Mouse (Mus musculus) liver, postnatal 0 days (tissue): ENCODE data around the gene Plekho2. TPM values are rescaled to one million over a fixed set of nuclear protein-coding genes. Genes with fewer than 3 reads are reported as not detected.

Experiments
- ATAC-seq: fragments of 200-750 bp; cut with Nextera tagmentation; 2 replicates; pipeline ENCODE4 v1.8.0; 2017; ENCODE audit warnings: mild to moderate bottlenecking, moderate library complexity
- DNase-seq: peaks from one replicate; pipeline ENCODE4 v3.0.0-alpha.2; 2016
- H3K27ac ChIP-seq: fragments of 300-500 bp; sonication (generic); 2 replicates; pipeline ENCODE4 v1.5.1; 2014; ENCODE audit warnings: antibody characterized with exemption, moderate library complexity, mild to moderate bottlenecking, low read depth
- H3K27me3 ChIP-seq: fragments of 300-500 bp; sonication (generic); 2 replicates; pipeline ENCODE4 v1.6.1; 2014; ENCODE audit warnings: low read length, control low read depth, mixed read lengths; ENCODE audit not compliant: insufficient read depth
- H3K36me3 ChIP-seq: fragments of 300-500 bp; sonication (generic); replicated peaks from 2 replicates; pipeline ENCODE4 v1.6.1; 2014; ENCODE audit warnings: mild to moderate bottlenecking, control low read depth, low read length, moderate library complexity, mixed read lengths; ENCODE audit not compliant: insufficient read depth
- H3K4me1 ChIP-seq: fragments of 300-500 bp; sonication (generic); 2 replicates; pipeline ENCODE4 v1.6.1; 2014; ENCODE audit warnings: antibody characterized with exemption, mild to moderate bottlenecking, control low read depth; ENCODE audit not compliant: insufficient read depth
- H3K4me2 ChIP-seq: fragments of 300-500 bp; sonication (generic); 2 replicates; pipeline ENCODE4 v1.6.1; 2014; ENCODE audit warnings: low read depth, mild to moderate bottlenecking, low read length, moderate library complexity, mixed read lengths
- H3K4me3 ChIP-seq: fragments of 300-500 bp; sonication (generic); 2 replicates; pipeline ENCODE4 v1.5.1; 2014; ENCODE audit warnings: low read depth, low read length
- H3K9ac ChIP-seq: fragments of 300-500 bp; sonication (generic); replicated peaks from 2 replicates; pipeline ENCODE4 v1.6.1; 2014; ENCODE audit warnings: mild to moderate bottlenecking, moderate library complexity
- H3K9me3 ChIP-seq: fragments of 300-500 bp; sonication (generic); 2 replicates; pipeline ENCODE4 v1.6.1; 2016; ENCODE audit warnings: mild to moderate bottlenecking, control low read depth, low read length, mixed read lengths
- CTCF ChIP-seq: sonication (generic); IDR thresholded peaks from 2 replicates; pipeline ENCODE4 v1.5.1; 2016; ENCODE audit warnings: antibody characterized with exemption, low read depth
- EP300 ChIP-seq: IDR thresholded peaks from 2 replicates; pipeline ENCODE4 v1.6.1; 2016; ENCODE audit warnings: antibody characterized with exemption, low read depth, mild to moderate bottlenecking
- WGBS: fragments of 180-500 bp; shearing (Covaris S2); extraction: QIAGEN DNeasy Blood & Tissue Kit; methylation state at CpG from one replicate; pipeline ENCODE4 v1.1.7; 2014; ENCODE audit not compliant: insufficient replicate concordance; 5-methylcytosine and 5-hydroxymethylcytosine counted together
- polyA plus RNA-seq: library from polyadenylated mRNA; unstranded; fragments of >200 nt; fragmentation: Nextera tagmentation; extraction: Ambion mirVana; gene quantifications from 2 replicates; pipeline ENCODE4 v1.2.1, GENCODE M21; 2015

Gene Plekho2
- polyA plus RNA-seq, 1 experiment from 2014 or later: 14.5 TPM

GRCm38 (mm10) chr9:65558806-65559205, 21.0 kb downstream of the Plekho2 start:
- TF ChIP-seq CTCF (no peak), EP300 (no peak)
- H3K9me3 ChIP-seq: no peaks in the 10 kb centered on the region
- H3K4me1 ChIP-seq: peaks cover 42% of the 10 kb centered on the region
- peaks cover 94% of the 10 kb centered on the region for H3K36me3 ChIP-seq
- H3K27me3 ChIP-seq: no peaks in the 10 kb centered on the region
- H3K4me3 ChIP-seq: no peak overlapping the region
- DNase-seq: no peak
- ATAC-seq: no peak
- no peak overlapping the region for H3K4me2 ChIP-seq
- WGBS: 96% methylated on average over 6 of the region's 6 CpGs
- H3K27ac ChIP-seq: no peak overlapping the region
- H3K9ac ChIP-seq: no peak overlapping the region

GRCm38 (mm10) chr9:65556979-65557378, 22.9 kb downstream of the Plekho2 start:
- Histone ChIP-seq H3K9ac (0 out of 2 replicates have a peak overlapping the region, but pooled peaks have one; percentile 16), H3K27ac (peak overlapping the region; percentile 29; the same call in 1 of the 2 replicates), H3K36me3 (peaks cover 85% of the 10 kb centered on the region), H3K4me1 (peaks cover 55% of the 10 kb centered on the region), H3K27me3 (no peaks in the 10 kb centered on the region), H3K9me3 (no peaks in the 10 kb centered on the region), H3K4me2 (no peak overlapping the region), H3K4me3 (no peak overlapping the region)
- 87% methylated on average over 5 of the region's 5 CpGs for WGBS
- no peak for TF ChIP-seq CTCF
- TF ChIP-seq EP300: no peak
- ATAC-seq: no peak
- no peak for DNase-seq

- Histone ChIP-seq H3K4me3 (no peak overlapping the region), H3K36me3 (peaks cover 79% of the 10 kb centered on the region), H3K9ac (no peak overlapping the region), H3K4me1 (peaks cover 53% of the 10 kb centered on the region), H3K4me2 (no peak overlapping the region), H3K27me3 (no peaks in the 10 kb centered on the region), H3K9me3 (no peaks in the 10 kb centered on the region), H3K27ac (no peak overlapping the region; the same call in 1 of the 2 replicates)
- TF ChIP-seq EP300: no peak
- no peak for TF ChIP-seq CTCF
- ATAC-seq (no peak), DNase-seq (no peak)
- WGBS: 90% methylated on average over 8 of the region's 8 CpGs
These were observed 23.5 kb downstream of the Plekho2 start for GRCm38 (mm10) chr9:65556349-65556748.

- no peaks in the 10 kb centered on the region for H3K9me3 ChIP-seq
- WGBS: 76% methylated on average over 4 of the region's 4 CpGs
- peak overlapping the region; percentile 89 for H3K27ac ChIP-seq
- DNase-seq (no peak), ATAC-seq (no peak)
- H3K9ac ChIP-seq: peak overlapping the region; percentile 18; the same call in 1 of the 2 replicates
- TF ChIP-seq CTCF (no peak), EP300 (no peak)
- H3K4me3 ChIP-seq: no peak overlapping the region
- peak overlapping the region; percentile 62 for H3K4me2 ChIP-seq
- peaks cover 56% of the 10 kb centered on the region for H3K4me1 ChIP-seq
- no peaks in the 10 kb centered on the region for H3K27me3 ChIP-seq
- H3K36me3 ChIP-seq: peaks cover 73% of the 10 kb centered on the region
These were observed 24.2 kb downstream of the Plekho2 start for GRCm38 (mm10) chr9:65555621-65556020.

- Histone ChIP-seq H3K4me3 (peak overlapping the region; percentile 10; the same call in 1 of the 2 replicates), H3K4me1 (peaks cover 58% of the 10 kb centered on the region), H3K9ac (peak overlapping the region; percentile 49), H3K9me3 (no peaks in the 10 kb centered on the region), H3K27me3 (no peaks in the 10 kb centered on the region), H3K36me3 (peaks cover 66% of the 10 kb centered on the region), H3K4me2 (peak overlapping the region; percentile 62), H3K27ac (peak overlapping the region; percentile 89)
- DNase-seq (peak; percentile 58), ATAC-seq (peak; percentile 92)
- WGBS: 24% methylated on average over 5 of the region's 5 CpGs
- TF ChIP-seq EP300: peak; percentile 98
- no peak for TF ChIP-seq CTCF
These were observed 24.8 kb downstream of the Plekho2 start for GRCm38 (mm10) chr9:65555001-65555405.

GRCm38 (mm10) chr9:65552711-65553110, 27.1 kb downstream of the Plekho2 start:
- H3K27ac ChIP-seq: peak overlapping the region; percentile 80; the same call in 1 of the 2 replicates
- WGBS: 90% methylated on average over 2 of the region's 2 CpGs
- H3K27me3 ChIP-seq: no peaks in the 10 kb centered on the region
- no peak for ATAC-seq
- peaks cover 44% of the 10 kb centered on the region for H3K36me3 ChIP-seq
- DNase-seq: no peak
- H3K4me2 ChIP-seq: no peak overlapping the region
- H3K4me3 ChIP-seq: no peak overlapping the region
- peaks cover 73% of the 10 kb centered on the region for H3K4me1 ChIP-seq
- no peak overlapping the region for H3K9ac ChIP-seq
- no peaks in the 10 kb centered on the region for H3K9me3 ChIP-seq
- TF ChIP-seq EP300 (no peak), CTCF (no peak)
